Mouse (Mus musculus) heart, embryonic 13.5 days (tissue): ENCODE data around the gene Cdh8. TPM values are rescaled to one million over a fixed set of nuclear protein-coding genes. Genes with fewer than 3 reads are reported as not detected.

Experiments used
- ATAC-seq: fragments of 200-750 bp; cut with Nextera tagmentation; 2 replicates; pipeline ENCODE4 v1.8.0; 2017; ENCODE audit warnings: moderate TSS enrichment; ENCODE audit not compliant: insufficient number of reproducible peaks, low FRiP score, low TSS enrichment; ENCODE audit errors: extremely low read depth
- H3K27ac ChIP-seq: fragments of 300-500 bp; sonication (generic); replicated peaks from 2 replicates; pipeline ENCODE4 v1.5.1; 2015; ENCODE audit warnings: moderate library complexity, mild to moderate bottlenecking, inconsistent platforms
- H3K27me3 ChIP-seq: fragments of 300-500 bp; sonication (generic); replicated peaks from 2 replicates; pipeline ENCODE4 v1.6.1; 2015; ENCODE audit warnings: mild to moderate bottlenecking, inconsistent platforms
- H3K36me3 ChIP-seq: fragments of 300-500 bp; sonication (generic); 2 replicates; pipeline ENCODE4 v1.6.1; 2015; ENCODE audit warnings: mild to moderate bottlenecking, inconsistent platforms
- H3K4me1 ChIP-seq: fragments of 300-500 bp; sonication (generic); 2 replicates; pipeline ENCODE4 v1.6.1; 2015; ENCODE audit warnings: inconsistent platforms
- H3K4me2 ChIP-seq: fragments of 300-500 bp; sonication (generic); 2 replicates; pipeline ENCODE4 v1.6.1; 2015; ENCODE audit warnings: inconsistent platforms, mild to moderate bottlenecking, moderate library complexity
- H3K4me3 ChIP-seq: fragments of 300-500 bp; sonication (generic); 2 replicates; pipeline ENCODE4 v1.5.1; 2015; ENCODE audit warnings: moderate library complexity, mild to moderate bottlenecking, inconsistent platforms
- H3K9ac ChIP-seq: fragments of 300-500 bp; sonication (generic); 2 replicates; pipeline ENCODE4 v1.6.1; 2015; ENCODE audit warnings: inconsistent platforms, mild to moderate bottlenecking, moderate library complexity
- H3K9me3 ChIP-seq: fragments of 300-500 bp; sonication (generic); 2 replicates; pipeline ENCODE4 v1.6.1; 2016; ENCODE audit warnings: inconsistent platforms
- WGBS: fragments of 180-500 bp; shearing (Covaris S2); methylation state at CpG from one replicate; pipeline ENCODE4 v1.1.7; 2015; ENCODE audit warnings: mixed read lengths; 5-methylcytosine and 5-hydroxymethylcytosine counted together
- polyA plus RNA-seq: library from polyadenylated mRNA; unstranded; fragments of >200 nt; fragmentation: Nextera tagmentation; extraction: Ambion mirVana; gene quantifications from 2 replicates; pipeline ENCODE4 v1.2.1, GENCODE M21; 2015

Cdh8 gene
- 1.3 and 1.6 TPM in 2 replicates for polyA plus RNA-seq

DNA sequence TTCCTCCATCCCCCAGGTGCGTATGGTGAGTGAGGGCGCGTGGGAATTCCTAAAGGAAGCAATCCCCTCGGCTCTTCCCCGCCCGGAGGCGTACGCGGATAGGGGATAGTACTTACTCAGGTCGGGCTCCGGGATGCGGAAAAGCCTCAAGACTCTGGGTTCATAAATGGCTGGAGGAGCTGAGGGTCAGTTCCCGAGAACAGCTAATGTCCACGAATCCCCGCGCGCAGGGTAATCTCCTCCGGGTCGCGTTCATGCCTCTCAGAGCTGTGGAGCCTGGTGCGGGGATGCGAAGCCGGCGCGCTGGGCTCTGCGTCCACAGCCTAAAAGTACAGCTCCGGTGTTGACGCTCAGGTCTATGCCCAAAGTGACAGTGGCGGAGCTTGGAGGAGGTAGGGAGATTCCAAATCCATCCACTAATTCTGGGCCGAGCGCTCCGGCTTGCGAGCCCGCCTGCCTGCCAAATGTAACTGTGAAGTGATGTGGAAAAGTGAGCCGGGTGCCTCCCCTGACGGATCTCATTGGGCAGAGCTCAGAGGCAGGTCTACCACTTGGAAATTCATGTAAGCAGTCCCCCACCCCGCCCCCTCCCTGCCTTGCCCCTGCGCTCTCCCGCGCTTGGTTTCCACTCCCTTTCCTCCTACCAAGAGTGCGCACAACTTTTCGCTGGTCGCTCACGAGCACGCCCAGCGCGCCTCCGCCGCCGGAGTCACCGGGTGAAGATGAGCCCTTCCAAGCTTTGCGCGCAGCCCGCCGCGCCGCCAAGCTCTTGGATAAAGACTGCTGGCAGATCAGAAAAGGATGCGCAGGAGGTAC is at the start of gene Cdh8:
TSS of gene Cdh8 (minus strand) at position 506 of the 816 bp plus-strand sequence.
- H3K4me3 ChIP-seq = peak within 1 kb of the TSS; percentile 63
- H3K4me1 ChIP-seq = peaks cover 16% of the 10 kb centered on the region
- WGBS = under 1% methylated on average over 58 of the region's 58 CpGs
- H3K27ac ChIP-seq = no peak within 1 kb of the TSS
- peak within 1 kb of the TSS; percentile 75 for H3K9ac ChIP-seq
- peak within 1 kb of the TSS; percentile 96 for H3K4me2 ChIP-seq
- no peaks in the 10 kb centered on the region for H3K9me3 ChIP-seq
- H3K27me3 ChIP-seq = peaks cover 79% of the 10 kb centered on the region
- H3K36me3 ChIP-seq = no peaks in the 10 kb centered on the region
- ATAC-seq = no peak; the same call in 1 of the 2 replicates

DNA sequence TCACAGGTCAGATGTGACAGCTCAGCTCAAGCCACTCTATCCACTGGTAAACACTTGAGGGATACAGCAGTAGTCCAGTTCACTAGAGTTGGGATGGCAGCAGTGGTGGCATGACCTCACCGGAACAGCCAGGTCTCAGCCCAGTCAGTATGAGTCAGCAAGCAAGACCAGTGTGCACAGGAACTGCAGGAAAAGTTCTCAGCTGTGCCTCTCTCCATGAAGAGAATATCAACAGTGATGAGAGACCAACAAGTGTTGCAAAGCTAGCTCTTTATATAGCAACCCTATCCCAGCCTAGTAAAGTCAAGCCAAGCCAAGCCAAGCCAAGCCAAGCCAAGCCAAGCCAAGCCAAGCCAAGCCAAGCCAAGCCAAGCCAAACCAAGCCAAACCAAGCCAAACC is 30.2 kb upstream of the Cdh8 start:
- no peak overlapping the region for H3K4me3 ChIP-seq
- H3K9me3 ChIP-seq = no peaks in the 10 kb centered on the region
- H3K36me3 ChIP-seq = no peaks in the 10 kb centered on the region
- H3K4me1 ChIP-seq = no peaks in the 10 kb centered on the region
- no peaks in the 10 kb centered on the region for H3K27me3 ChIP-seq
- 77% methylated on average over 1 of the region's 1 CpGs for WGBS
- no peak overlapping the region for H3K4me2 ChIP-seq
- no peak overlapping the region for H3K9ac ChIP-seq
- ATAC-seq = no peak
- no peak overlapping the region for H3K27ac ChIP-seq

DNA sequence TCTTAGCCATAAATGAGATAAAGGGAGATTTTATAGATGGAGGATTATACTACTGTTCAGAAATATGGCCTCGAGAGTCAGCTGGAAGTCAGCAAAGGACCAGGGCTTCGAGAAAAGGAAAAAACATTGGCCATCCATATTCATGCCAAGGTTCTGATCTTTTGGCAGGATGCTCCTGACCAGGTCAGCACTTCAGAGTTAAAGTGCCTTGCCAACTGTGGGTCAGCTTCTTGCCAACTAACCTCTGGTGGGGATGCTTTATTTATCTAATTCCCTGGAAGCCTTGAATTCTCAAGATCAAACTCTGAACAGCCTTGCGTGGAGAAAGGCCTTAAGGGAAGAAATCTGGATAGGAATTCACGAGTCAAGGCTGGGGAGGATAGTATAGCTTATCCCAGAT is 9.6 kb upstream of the Cdh8 start:
- H3K9ac ChIP-seq = no peak overlapping the region

DNA sequence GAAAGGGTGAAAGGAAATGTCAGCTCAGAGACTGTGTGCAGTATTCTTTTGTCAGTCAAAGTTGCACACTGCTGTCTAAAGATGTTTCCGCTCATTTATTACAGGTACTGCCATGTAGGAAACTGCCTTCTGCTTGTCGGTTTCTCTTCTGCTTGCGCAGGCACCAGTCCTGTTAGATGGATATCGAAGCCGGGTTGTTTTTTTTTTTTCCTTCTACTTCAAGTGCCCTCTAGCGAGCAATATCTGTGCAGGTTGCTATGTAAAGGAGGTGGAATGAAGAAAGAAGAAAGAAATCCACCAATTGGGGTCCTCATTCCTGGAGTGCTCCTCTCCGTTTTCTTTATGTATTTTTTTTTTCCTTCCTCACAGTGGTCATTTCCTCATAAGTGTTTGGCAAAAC is 5.2 kb upstream of the Cdh8 start:
- Histone ChIP-seq H3K27ac (no peak overlapping the region), H3K27me3 (peaks cover 35% of the 10 kb centered on the region), H3K4me1 (peaks cover 6% of the 10 kb centered on the region; the same call in 1 of the 2 replicates), H3K36me3 (no peaks in the 10 kb centered on the region), H3K9me3 (no peaks in the 10 kb centered on the region), H3K9ac (0 out of 2 replicates have a peak overlapping the region, but pooled peaks have one; percentile 8), H3K4me2 (peak overlapping the region; percentile 60), H3K4me3 (peak overlapping the region; percentile 26; the same call in 1 of the 2 replicates)
- no peak for ATAC-seq
- WGBS = 25% methylated on average over 7 of the region's 7 CpGs

More for the DNA sequence above, 9.6 kb upstream of the Cdh8 start:
- ATAC-seq = no peak
- Histone ChIP-seq H3K4me3 (no peak overlapping the region), H3K4me1 (no peaks in the 10 kb centered on the region), H3K27ac (no peak overlapping the region), H3K4me2 (no peak overlapping the region), H3K9me3 (no peaks in the 10 kb centered on the region), H3K27me3 (0 out of 2 replicates have a peak, but pooled peaks cover 3% of the 10 kb centered on the region), H3K36me3 (no peaks in the 10 kb centered on the region)
- WGBS = 64% methylated on average over 4 of the region's 4 CpGs

DNA sequence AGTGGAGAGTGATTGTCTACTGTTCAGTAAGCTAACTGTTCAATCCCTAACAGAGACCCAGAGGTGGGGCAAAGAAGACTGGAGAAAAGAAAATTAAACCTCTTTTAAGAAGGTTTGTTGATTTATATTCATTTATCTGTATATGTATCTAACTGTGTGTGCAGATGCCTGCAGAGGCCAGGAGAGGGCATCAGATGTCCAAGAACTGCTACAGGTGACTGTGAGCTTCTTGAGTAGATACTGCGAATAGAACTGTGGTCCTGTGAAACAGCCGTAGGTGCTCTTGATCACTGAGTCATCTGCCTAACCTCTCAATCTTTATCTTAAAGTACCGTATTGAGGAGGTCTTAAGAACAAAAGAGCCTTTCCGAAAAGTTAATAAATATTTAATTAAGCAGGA is 3.5 kb upstream of the Cdh8 start:
- 77% methylated on average over 4 of the region's 4 CpGs for WGBS
- Histone ChIP-seq H3K27me3 (peaks cover 53% of the 10 kb centered on the region), H3K4me2 (no peak overlapping the region), H3K4me1 (peaks cover 16% of the 10 kb centered on the region), H3K9ac (no peak overlapping the region), H3K36me3 (no peaks in the 10 kb centered on the region), H3K4me3 (no peak overlapping the region), H3K27ac (no peak overlapping the region), H3K9me3 (no peaks in the 10 kb centered on the region)
- ATAC-seq = no peak

DNA sequence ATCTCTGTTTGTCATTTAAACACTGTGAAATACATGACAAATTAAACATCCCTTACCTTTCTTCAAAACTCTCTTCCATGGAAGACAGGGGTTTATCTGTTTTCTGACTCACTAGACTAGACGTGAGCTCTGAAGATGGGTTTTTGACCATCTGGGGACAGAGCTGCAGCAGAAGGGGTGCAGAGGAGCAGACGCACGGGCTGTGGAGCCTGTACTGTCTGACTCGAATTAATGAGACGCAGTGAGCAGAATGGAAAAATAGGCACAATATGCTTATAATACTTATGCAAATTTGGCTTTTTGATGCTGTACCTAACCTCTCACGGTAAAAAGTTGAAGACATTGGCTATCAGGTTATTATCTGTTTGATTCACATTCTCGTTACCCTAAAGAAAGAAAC is 1.2 kb upstream of the Cdh8 start:
- WGBS = 46% methylated on average over 7 of the region's 7 CpGs
- H3K9me3 ChIP-seq = no peaks in the 10 kb centered on the region
- no peaks in the 10 kb centered on the region for H3K36me3 ChIP-seq
- peaks cover 16% of the 10 kb centered on the region for H3K4me1 ChIP-seq
- H3K27ac ChIP-seq = no peak overlapping the region
- no peak overlapping the region for H3K4me3 ChIP-seq
- H3K27me3 ChIP-seq = peaks cover 74% of the 10 kb centered on the region
- H3K4me2 ChIP-seq = no peak overlapping the region; the same call in 1 of the 2 replicates
- ATAC-seq = no peak
- no peak overlapping the region for H3K9ac ChIP-seq

DNA sequence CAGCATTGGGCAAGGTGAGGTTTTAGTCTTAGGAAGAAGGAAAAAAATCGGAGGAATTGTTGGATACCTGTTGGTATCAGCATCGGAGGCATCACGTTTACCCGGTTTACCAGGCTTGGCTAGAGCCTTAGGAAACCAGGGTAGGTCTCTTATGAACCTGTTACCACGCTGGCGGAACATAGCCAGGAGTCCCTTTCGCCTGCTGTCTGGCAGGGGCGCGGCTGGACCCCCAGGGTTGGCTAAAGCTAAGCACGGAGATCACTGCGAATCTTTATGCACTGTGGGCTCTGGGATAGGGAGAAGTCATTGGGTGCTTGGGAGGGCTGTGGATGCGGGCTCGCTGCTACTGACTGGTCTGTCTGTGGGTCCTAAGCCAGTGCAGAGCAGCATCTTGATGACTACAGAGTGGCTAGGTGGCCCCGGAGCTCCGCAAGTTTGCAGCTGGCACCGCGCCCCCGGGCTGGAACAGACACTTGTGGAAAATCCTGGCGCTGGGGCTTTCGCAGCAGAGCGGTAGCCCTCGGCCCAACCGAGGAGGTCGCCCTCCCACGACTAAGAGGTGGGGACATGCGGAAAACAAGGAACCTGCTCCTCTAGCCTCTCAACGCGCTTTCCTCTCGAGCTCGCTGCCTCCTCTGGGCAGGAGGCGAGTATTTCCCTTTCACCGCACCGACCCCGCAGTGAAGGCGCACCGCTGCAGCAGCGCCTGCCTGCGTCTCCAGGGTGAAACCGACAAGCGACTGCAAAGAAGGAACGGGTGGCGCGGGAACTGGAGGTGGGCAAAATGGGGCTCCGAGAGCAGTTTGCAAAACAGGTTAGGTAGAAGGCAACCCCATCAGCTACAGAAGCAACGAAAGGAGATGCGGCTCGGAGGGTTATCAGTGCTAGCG is 950 bp downstream of the Cdh8 start:
- no peak for ATAC-seq
- no peaks in the 10 kb centered on the region for H3K9me3 ChIP-seq
- H3K36me3 ChIP-seq = no peaks in the 10 kb centered on the region
- peaks cover 16% of the 10 kb centered on the region for H3K4me1 ChIP-seq
- peak overlapping the region; percentile 63 for H3K4me3 ChIP-seq
- peak overlapping the region; percentile 96 for H3K4me2 ChIP-seq
- peak overlapping the region; percentile 75 for H3K9ac ChIP-seq
- under 1% methylated on average over 48 of the region's 48 CpGs for WGBS
- peaks cover 79% of the 10 kb centered on the region for H3K27me3 ChIP-seq
- H3K27ac ChIP-seq = no peak overlapping the region

DNA sequence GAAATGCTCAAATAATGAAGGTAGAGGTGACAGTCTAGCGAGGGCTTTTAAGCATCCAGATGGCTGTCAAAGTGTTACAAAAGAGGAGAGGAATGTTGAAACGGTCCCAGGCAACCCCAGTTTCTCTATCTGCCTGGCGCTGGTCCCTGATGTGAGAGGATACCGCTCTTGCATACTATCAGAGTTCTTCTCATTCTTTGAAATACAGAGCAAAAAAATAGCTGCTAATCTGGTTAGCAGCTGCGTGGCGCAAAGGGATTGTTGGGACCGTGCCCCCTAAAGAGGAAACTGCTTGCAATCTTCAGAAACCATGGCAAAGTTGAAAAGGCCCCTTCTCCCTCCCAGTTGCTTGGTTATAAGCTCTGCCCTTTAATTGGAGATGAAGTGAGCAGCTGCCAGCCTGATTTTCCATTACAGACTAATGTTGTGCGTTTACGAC is 1.8 kb downstream of the Cdh8 start:
- Histone ChIP-seq H3K9ac (no peak overlapping the region), H3K9me3 (no peaks in the 10 kb centered on the region), H3K27ac (no peak overlapping the region), H3K36me3 (no peaks in the 10 kb centered on the region), H3K4me3 (peak overlapping the region; percentile 63), H3K4me2 (peak overlapping the region; percentile 96), H3K27me3 (peaks cover 75% of the 10 kb centered on the region), H3K4me1 (peaks cover 16% of the 10 kb centered on the region)
- 8% methylated on average over 9 of the region's 9 CpGs for WGBS
- no peak for ATAC-seq

DNA sequence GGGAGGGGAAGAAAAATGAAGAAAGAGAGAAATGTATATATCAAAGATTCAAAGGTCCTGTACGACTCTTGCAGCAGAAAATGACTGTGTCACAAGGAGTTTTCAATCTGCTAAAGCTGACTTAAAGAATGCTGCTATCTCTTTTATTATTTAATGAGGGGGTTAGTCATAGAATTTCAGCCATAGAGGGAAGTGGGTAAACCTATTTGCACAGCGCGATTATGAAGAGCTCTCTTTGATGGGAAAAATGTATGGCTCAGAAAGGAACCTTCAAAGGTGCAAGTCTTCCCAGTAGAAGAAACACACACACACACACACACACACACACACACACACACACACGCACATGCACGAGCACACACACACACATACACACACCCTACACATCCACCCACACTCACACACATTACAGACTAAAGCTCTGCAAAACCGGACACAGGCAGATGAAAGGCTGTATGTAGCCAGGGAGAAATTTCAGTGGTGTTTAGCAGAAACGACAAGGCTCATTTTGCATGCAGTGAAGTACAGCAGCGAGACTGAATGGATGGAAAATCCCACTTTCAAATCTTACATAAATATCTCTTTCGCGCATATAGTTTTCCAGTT is 2.3 kb downstream of the Cdh8 start:
- Histone ChIP-seq H3K27ac (no peak overlapping the region), H3K9ac (no peak overlapping the region), H3K4me1 (peaks cover 16% of the 10 kb centered on the region), H3K4me3 (peak overlapping the region; percentile 63), H3K4me2 (peak overlapping the region; percentile 96), H3K9me3 (no peaks in the 10 kb centered on the region), H3K36me3 (no peaks in the 10 kb centered on the region), H3K27me3 (peaks cover 71% of the 10 kb centered on the region)
- ATAC-seq = no peak
- WGBS = 45% methylated on average over 10 of the region's 10 CpGs

DNA sequence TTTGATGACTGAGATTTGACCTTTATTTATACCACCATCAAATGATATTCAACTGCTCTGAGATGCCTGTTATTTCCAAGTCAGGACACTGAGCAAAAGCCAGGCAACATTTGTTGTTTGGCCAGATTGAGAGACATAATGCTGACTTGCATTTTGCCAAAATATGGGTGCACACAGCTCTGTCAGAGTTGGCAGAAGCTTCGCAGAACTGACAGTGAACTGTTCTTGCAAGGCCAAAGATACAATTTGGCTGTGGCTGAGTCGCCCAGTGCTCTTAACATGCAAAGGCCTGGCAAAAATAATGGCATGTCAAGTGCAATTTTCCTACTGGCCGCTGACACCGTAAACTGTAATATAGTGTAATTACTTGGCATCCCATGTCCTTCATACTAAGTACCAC is 22.4 kb downstream of the Cdh8 start:
- Histone ChIP-seq H3K4me3 (no peak overlapping the region), H3K4me2 (no peak overlapping the region), H3K27ac (peak overlapping the region; percentile 53), H3K4me1 (peaks cover 12% of the 10 kb centered on the region), H3K27me3 (no peaks in the 10 kb centered on the region), H3K9ac (no peak overlapping the region), H3K9me3 (no peaks in the 10 kb centered on the region), H3K36me3 (no peaks in the 10 kb centered on the region)
- 52% methylated on average over 4 of the region's 4 CpGs for WGBS
- ATAC-seq = no peak

DNA sequence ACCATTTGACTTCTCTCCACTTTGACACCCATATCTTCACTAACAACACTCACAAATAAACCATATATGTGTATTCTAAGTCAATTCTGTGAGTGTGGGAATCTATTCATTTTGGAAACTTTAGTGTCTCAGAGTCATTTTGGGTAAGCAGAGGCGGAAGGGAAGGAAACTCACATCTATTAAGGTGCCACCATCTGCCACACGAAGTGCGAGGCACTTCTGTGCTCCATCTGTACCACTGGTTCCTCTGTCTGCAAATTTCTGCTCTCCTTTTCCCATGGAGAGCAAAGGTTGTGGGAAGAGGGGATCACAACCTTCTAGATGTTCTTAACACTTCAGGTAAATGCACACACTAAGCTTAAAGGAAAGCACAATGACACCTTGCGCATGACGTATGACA is 46.2 kb downstream of the Cdh8 start:
- no peaks in the 10 kb centered on the region for H3K4me1 ChIP-seq
- no peaks in the 10 kb centered on the region for H3K27me3 ChIP-seq
- no peak overlapping the region for H3K27ac ChIP-seq
- WGBS = 81% methylated on average over 5 of the region's 5 CpGs
- no peak for ATAC-seq
- no peaks in the 10 kb centered on the region for H3K36me3 ChIP-seq
- no peak overlapping the region for H3K9ac ChIP-seq
- no peaks in the 10 kb centered on the region for H3K9me3 ChIP-seq
- no peak overlapping the region for H3K4me3 ChIP-seq
- no peak overlapping the region for H3K4me2 ChIP-seq
